Mouse (Mus musculus): Measurements from ENCODE around the gene Kiss1r.
"Not testable (repeated sequence)": the region's sequence is repeated elsewhere in the genome, so short reads cannot be mapped to it uniquely, and the experiment has no call there.

Kiss1r gene

GRCm38 (mm10) chr10:79940749-79941148 lies 24.0 kb downstream of the Kiss1r start:
- no peak for DNase-seq (ENCODE audit: low read depth, low spot score)

DNA sequence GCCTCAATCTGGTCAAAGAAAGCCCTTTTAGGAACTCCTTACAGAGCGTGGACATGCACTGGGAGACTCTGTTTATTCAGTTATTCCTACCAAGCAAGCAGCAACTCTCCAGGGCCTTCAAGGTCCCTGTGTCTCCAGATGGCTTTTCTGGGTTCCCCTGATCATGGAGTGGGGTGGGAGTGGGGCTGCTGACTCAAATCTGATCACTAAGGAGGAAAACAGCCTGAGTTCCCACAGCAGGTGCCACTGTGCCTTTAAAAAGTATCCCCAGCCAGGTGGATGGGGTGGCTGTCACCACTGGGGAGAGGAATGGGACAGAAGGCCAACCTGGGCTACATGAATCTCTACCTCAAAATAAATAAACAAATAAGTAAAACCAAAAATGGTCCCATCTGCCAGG lies 26.2 kb downstream of the Kiss1r start:
- DNase-seq (ENCODE audit: low read depth, low spot score): no peak

DNA sequence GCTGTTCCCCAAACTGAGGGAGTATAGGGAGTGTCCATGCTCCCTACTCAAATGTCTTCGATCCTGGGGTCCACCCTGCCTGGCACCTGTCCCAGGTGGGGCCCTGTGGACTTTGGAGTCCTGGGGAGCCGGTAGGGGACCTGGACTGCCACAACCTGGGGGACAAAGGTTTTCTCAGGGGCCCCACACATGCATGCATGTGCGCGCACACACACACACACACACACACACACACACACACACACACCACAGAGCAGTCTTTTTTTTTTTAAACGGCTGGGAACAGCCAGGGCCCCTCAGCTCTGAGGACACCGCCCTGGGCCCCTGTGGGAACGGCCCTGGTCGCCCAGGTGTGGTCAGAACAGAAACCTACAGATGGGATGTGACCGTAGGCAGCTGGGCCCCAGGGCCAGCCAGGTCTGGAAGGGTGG lies 26.7 kb downstream of the Kiss1r start:
- DNase-seq (ENCODE audit: low read depth, low spot score): no peak

DNA sequence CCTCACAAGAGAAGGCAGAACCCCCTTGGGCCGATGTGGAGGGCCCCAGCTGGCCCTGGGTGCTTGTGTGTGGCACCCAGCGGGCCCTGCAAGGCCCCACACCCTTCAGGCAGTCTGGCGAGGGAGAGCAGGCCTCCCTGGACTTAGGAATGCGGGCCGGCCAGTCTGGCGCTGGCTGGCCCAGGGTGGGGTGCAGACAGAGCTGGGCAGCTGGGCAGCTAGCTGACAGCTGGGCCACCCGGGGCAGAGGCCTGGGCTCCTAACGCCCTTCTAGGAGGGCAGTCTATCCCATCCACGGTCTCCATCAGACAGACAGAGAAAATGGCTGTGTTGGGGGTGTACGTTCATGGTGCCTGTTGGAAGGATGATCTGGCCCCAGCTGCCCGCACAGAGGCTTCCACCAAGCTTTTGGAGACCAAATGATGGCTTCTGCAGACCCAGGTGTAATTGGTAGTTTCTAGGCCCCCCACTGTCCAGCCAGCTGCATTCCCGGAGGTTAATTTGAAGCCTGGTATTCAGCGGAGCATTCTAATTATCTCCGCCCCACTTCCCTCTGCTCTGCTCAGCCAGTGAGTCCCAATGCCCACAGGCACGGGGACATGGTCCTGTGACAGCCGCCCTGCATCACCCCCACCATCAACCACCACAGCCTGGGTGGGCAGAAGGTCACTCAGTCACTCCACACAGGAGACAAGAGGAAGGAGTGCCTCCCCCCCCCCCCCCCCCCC lies 28.9 kb downstream of the Kiss1r start:
- DNase-seq (ENCODE audit: low read depth, low spot score): no peak

- no peak for DNase-seq (ENCODE audit: low read depth, low spot score)
Measured at GRCm38 (mm10) chr10:79946752-79947322, 30.1 kb downstream of the Kiss1r start.

GRCm38 (mm10) chr10:79947502-79947901 lies 30.7 kb downstream of the Kiss1r start:
- no peak for DNase-seq (ENCODE audit: low read depth, low spot score)

DNA sequence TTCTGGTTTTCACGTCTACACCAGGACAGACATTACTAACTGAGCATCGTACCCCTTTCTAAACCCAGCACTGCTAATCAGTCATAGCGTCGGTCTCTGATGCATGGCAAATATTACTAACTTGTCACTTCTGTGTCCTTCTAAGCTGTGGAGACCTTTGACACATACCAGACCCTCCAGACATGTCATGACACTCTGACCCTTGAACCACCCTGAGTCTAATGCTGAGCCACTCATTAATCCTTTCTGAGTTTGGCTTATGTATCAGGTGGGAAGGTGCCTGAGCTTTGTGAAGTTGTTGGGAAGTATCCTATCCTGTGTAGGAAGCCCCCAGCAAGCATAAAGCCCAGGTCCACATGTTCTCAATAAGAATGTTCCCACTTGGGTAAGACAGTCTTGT lies 33.1 kb downstream of the Kiss1r start:
- no peak for DNase-seq (ENCODE audit: low read depth, low spot score)

DNA sequence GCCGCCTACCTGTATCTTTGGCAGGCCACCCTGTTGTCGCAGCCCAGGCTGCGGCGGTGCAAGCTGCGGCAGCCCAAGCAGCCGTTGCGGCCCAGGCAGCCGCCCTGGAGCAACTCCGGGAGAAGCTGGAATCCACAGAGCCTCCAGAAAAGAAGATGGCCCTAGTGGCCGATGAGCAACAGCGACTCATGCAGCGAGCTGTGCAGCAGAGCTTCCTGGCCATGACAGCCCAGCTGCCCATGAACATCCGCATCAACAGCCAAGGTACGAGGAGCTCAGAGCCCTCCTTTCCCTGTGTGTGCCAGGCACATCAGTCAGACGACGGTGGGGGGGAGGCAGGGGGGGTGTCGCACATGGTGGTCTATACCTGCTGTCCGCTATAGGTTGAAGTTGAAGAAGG lies 33.9 kb downstream of the Kiss1r start:
- DNase-seq (ENCODE audit: low read depth, low spot score): no peak

DNA sequence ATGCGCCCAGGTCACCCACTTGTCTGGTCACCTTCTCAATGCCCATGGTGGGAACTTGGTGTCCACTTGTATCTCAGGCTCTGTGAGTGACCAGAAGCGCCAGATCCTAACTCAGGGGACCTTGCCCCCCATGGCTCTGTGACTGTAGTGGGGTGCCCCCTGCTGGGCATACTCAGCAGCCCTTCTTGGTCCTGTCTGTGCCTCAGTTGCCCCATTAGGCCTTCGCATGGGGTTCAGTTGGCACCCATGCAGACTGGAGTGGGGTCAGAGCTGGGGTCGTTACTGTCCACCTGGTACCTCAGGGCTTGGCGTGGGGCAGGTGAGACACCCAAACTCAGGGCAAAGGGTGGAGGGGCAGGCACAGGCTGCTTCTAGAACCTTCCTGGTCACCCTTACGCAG lies 37.2 kb downstream of the Kiss1r start:
- no peak for DNase-seq (ENCODE audit: low read depth, low spot score)

DNA sequence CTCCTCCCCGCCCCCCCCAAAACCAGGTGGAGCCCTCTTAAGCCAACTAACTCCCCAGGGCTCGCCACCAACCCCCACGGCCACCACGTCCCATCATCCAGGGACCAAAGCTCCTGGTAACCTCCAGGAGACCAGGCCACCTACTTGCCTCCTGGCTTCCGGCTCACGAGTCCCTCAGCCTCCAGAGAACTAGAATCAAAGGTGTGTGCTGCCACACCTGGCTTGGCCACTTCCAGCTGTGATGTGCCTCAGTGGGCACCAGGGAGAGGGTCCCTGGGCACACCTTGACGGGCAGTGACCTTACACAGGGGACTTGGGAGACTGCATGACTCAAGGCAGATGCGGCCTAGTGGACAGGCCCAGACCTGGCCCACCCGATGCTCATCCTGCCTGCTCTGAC lies 38.9 kb downstream of the Kiss1r start:
- no peak for DNase-seq (ENCODE audit: low read depth, low spot score)

- no peak for DNase-seq (ENCODE audit: low read depth, low spot score)
Measured at GRCm38 (mm10) chr10:79956643-79957154, 39.9 kb downstream of the Kiss1r start.

DNA sequence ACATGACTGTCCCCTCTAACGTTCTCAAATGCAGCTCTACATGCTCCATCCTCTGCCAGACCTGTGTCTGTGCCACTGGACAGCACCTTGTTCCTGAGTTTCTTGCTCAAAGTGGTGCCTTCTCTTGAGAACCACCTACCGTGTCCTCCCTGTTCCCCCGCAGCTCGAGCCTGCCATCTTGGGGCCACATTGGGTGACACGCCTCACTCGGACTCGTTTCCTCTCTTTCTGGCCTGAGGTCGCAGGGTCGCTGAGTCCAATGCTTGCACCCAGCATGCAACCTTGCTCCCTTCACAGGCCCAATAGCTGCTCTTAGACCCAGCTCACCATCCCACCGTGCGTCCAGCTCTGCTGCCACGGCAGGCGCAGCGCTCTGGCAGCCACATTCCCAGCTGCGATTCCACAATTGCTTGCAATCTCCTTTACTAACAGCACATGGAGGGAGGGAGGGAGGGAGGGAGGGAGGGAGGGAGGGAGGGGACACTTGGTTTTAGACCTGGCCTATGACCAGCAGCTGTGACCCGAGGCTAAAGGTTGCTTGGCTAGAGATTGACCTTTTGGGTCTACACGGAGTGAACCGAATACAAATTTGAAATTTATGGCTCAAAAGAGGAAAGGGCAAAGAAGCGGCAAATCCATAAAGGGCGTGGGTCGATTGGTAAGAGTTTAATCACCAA lies 41.5 kb downstream of the Kiss1r start:
- DNase-seq (ENCODE audit: low read depth, low spot score): peak; percentile 87

DNA sequence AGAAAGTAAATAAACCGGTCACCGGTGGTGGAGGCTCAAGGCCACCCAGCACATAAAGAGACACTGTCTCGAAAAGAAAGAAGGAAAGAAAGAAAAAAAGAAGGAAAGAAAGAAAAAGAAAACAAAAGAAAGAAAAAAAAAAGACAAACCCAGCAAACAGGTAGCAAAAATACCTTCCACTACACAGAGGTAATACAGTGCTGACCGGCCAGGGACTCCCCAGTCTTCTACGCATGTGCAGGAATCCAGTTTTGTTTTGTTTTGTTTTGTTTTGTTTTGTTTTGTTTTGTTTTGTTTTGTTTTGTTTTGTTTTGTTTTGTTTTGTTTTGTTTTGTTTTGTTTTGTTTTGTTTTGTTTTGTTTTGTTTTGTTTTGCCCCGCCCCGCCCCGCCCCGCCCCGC lies 42.6 kb downstream of the Kiss1r start:
- DNase-seq (ENCODE audit: low read depth, low spot score): not testable (repeated sequence)

DNA sequence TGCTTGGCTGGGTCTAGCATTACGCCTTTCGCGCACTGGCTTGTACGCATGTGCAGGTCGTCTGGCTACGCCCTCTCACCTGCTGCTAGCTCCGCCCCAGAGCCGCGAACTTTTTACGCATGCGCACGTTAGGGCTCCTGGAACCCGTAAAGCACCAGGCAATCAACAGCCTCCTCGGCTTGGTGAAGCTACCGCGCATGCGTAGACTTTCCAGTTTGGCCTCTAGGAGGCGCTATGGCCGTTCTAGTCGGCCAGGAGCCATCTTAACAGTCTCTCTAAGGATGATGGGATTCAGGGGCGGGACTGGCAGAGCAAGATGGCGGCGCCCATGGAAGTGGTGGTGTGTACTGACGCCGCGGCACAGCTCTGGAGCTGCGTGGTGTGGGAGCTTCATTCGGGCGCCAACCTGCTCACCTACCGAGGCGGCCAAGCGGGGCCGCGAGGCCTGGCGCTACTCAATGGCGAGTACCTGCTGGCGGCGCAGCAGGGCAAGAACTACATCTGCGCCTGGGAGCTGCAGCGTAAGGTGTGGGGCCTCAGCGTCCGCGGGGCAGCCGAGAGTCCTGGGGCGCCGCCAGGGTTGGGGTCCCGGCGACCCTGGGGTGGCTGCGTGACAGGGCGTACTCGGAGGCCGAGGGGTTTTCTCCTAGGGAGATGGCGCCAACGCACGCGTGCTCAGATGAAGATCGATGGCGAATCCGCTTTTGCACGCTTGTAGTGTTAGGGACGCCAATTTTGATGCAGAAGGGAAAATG lies 43.3 kb downstream of the Kiss1r start, which contains the start of gene Wdr18:
Wdr18 (plus strand) TSS at position 306 of the 755 bp plus-strand sequence.
- DNase-seq (ENCODE audit: low read depth, low spot score): peak; percentile 100

DNA sequence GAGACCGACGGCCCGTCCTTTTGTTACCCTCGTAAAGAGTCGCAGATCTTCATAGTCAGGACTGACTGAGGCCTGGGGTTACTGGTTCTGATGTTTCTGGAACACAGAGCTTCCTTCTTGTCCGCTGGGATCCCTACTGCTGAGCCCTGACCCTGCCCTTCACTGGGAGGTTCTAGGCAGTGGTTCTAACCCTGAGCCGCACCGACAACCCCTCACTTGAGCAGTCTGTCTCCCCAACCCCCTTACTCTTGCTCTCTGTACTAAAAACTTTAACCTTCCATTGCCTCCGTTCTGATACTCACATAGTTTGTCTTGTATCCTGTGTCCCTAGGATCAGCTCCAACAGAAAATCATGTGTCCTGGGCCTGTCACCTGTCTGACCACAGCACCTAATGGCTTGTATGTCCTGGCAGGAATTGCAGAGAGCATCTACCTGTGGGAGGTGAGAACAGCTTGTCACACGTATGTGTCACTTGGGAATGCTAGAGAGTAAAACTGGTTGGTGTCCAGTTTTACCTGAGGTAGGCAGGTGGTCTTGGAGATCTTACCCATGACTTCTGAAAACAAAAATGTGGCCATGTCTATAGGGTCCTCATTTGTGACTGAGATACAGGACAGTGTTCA lies 44.0 kb downstream of the Kiss1r start:
- no peak for DNase-seq (ENCODE audit: low read depth, low spot score)

GRCm38 (mm10) chr10:79964727-79965126 lies 48.0 kb downstream of the Kiss1r start:
- no peak for DNase-seq (ENCODE audit: low read depth, low spot score)

DNA sequence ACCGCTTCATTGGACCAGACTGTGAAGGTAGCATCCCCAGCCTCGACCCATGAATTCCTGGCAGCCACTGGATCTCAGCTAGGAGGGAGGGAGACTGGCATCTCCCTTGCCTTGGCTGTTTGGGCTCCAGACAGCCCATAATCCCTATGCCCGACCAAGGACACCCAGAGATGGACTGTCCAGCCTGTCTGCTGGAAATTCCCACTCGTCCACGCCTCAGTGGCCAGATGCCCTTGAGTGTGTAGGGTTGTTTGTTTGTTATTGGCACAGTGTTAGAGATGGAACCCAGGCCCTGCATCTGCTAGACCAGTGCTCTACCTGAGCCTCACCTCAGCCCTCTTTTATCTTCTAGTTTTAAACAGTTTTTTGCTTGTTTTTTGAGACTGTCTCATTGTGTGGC lies 48.6 kb downstream of the Kiss1r start:
- no peak for DNase-seq (ENCODE audit: low read depth, low spot score)

DNA sequence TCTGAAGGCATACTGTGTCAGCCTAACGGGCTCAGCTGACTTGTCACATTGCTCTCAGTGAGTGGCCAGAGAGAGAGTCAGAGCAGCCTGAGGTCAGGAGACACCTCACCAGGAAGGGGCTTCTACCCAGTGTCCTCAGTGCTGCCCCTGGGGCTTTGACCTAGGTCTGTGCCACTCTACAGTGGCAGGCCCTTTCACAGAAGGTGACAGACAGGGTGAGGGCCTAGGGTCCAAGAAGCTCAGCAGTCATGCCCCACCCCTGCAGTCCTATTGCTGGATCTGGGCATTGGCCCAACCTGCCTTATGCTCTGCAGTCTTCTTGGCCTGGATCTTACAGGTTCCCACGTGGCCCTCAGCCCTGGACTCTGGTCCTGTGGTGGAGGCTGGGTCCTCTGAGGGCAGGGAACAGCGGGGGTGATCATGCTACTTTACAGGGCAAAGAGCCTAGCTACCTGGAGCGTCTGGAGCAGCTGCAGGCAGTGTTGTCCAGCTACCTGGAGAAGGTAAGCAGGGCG lies 50.2 kb downstream of the Kiss1r start:
- DNase-seq (ENCODE audit: low read depth, low spot score): no peak

GRCm38 (mm10) chr10:79968181-79968580 lies 51.4 kb downstream of the Kiss1r start:
- DNase-seq (ENCODE audit: low read depth, low spot score): no peak

GRCm38 (mm10) chr10:79969124-79969568 lies 52.4 kb downstream of the Kiss1r start:
- DNase-seq (ENCODE audit: low read depth, low spot score): no peak

All from ES-CJ7 (cell line).